Mouse (Mus musculus): ENCODE measurements around the gene Mvd.

Gene Mvd

DNA sequence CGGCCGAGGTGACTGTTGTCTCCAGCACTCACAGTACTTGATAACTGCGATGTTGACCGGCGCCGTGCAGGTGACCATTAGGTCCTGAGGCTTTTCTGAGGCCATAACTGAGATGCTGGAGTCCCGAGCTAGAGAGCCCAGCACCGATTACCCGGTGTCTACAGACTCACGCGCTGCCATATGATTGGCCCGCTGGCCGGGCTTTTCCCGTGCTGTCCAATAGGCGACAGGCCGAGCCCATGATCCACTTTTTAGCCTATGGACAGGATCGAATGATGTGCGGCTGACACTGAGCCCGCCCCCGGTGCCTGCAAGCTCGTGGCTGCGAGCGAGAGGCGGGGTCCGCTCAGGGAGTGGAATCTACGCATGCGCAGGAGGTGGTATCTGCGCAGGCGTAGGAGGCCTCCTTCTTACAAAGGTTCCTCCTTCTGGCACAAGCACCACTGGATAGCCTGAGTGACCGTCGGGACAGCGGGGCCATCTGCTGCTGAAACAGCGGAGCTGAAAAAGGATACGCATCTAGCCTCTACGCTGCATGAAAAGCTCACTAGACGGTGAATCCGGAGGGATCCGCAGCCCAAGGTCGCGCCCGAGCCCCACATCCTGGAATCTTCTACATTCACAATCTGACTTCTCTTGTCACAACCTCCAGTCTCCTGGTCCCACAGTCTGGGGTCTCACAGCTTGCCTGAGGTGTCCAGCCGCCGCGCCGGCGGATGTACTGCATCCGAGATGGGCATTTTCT, at the start of gene Mvd:
TSS of gene Mvd (minus strand) at position 161 of the 745 bp plus-strand sequence.
- DNase-seq (ENCODE audit: low spot score), result peak; percentile 94

DNA sequence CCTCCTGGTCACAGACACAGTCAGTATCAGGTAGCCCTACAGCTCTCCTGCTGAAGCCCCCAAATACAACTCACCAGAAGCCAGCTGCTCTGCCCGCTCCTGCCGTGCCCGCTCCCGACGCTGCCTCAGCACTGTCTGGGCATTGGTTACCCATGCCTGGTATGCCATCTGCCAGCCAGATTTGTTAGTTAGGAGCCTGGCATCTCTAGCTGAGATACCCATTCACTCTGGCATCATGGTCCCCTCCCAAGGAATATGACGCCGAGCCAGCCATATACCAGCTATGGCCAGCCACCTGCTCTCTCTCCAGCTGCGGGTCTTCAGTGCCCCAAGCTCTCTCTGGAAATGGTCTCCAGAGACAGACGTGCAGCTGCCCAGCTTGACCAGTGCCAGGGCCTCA, 45.2 kb upstream of the Mvd start:
- DNase-seq (ENCODE audit: low spot score), result no peak

DNA sequence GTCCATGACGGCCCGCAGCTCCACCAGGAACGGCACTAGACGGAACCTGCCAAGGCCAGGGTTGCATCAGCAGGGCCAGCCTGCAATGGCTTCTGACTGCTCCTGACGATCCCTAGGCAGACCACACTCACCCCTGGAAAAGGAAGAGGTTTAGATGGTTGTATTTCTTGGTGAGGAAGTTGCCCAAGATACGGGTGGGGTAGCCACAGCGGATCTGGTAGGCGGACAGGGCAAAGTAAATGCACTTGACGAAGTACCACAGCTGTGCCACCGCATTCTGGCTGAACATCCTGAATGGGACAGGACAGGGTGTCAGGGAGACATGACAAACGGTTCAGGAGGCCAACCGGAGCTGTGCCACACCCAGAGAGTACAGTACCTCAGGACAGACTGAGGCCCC, 41.6 kb upstream of the Mvd start:
- DNase-seq (ENCODE audit: low spot score), result no peak

- DNase-seq (ENCODE audit: low spot score), result no peak
Observed at GRCm38 (mm10) chr8:122483877-122484276, 40.7 kb upstream of the Mvd start.

DNA sequence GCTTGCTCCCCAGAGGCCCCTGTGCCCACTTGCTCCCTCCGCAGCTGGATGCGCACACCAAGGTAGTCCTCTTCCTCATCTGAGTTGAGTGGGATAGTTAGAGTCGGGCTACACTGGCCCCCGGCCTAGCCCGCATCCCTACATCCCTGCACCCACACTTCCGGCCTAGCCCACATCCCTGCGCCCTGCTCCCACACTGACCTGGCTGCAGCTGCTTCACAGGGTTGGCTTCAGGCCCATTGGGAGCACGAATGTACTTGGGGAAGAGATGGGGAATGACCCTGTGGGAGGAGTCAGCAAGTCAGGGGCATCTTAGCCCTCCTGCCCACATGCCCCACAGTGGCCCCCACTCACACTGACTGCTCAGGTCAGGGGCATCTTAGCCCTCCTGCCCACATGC, 39.2 kb upstream of the Mvd start:
- DNase-seq (ENCODE audit: low spot score), result no peak

GRCm38 (mm10) chr8:122475580-122476320, 32.5 kb upstream of the Mvd start, which contains the start of the genes Rnf166 and Ctu2:
Rnf166 (minus strand) TSS chr8:122476064.
Ctu2 (plus strand) TSS chr8:122476143.
- peak; percentile 97 for DNase-seq (ENCODE audit: low spot score)

DNA sequence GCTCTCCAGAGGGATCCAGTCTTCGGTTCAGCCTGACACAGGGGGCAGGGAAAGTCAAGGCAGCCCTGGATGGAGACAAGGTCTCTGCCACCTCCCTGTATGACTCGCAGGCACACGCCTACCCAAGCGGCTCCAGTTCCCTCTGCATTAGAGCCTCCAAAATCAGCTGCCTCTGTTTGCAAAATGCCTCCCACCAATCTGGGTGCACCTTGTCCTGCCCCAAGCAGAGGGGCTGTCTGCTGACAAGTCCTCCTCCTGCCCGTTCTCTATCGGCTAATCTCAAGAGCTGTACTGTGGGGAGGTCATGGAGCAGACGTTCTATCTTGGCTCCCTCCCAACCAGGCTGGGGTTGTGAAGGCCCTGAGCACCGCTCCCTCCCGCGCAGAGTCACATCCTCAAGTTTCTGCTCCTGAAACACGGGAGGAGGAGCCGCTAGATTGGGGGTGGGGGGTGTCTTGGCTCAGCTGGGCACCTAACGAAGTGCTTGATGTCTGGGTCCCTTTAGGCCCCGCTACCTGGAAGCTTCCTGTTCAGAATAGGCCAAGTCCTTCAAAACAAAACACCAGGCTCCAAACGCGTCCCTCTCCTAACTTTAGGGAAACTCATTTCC, 31.8 kb upstream of the Mvd start:
- DNase-seq (ENCODE audit: low spot score), result no peak

DNA sequence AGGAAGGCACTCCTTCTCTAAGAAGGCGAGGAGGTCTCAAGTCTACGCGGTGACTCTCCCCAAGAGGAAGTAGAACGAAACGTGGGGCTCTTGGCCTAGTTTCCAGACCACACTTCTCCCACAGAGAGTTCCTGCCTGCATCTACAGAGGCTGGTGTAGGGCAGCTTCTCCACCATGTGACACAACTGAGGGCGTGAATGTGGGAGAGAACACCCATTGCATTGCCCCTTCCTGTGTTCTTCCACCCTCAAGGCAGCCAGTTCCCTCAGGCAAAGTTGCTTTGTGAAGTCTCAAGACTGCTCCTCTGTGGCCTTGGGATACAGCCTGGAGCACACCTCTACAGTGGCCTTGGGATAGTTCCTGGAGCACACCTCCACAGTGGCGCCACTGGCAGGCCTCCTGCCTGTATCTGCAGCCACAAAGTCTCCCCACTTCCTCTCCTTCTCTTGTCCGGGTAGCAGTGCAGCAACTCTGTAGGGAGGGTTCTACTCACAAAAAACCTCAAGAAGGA, 30.7 kb upstream of the Mvd start:
- DNase-seq (ENCODE audit: low spot score), result no peak

DNA sequence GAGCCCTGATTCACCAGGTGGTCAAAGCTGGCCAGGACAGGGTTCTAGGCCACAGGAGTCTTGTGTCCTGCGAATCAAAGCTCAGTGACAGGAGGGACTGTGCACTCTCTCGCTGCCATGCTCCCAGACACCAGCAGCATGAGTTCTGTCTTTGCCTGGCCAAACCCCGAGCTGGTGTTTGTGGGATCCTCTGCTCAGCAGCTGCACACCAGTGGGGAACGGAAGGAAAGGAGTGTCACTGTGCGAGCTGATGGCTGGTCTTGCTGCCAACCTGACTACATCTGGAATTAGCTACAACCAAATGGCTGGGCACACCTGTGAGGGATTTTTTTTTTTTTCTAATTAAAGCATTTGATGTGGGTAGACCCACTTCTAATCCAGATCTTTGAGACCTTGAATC, 27.5 kb upstream of the Mvd start:
- no peak for DNase-seq (ENCODE audit: low spot score)

DNA sequence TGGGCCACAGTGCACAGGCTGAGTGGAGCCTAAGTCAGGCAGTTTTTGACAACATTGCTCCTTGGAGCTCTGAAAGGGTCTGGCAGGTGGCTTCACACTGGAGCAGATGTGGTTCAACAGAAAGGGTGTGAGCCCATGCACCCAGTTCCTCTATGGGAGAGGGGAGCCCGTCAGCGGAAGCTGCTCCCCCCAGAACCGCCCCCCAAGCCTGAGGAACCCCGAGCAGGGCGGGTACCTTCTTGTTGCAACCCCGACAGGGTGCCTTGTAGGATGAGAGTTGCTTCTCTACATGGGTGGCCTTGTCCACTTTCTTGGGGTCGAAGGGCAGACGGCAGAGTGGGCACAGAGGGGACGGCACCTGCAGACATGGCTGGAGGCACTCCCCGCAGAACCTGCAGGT, 26.7 kb upstream of the Mvd start:
- no peak for DNase-seq (ENCODE audit: low spot score)

DNA sequence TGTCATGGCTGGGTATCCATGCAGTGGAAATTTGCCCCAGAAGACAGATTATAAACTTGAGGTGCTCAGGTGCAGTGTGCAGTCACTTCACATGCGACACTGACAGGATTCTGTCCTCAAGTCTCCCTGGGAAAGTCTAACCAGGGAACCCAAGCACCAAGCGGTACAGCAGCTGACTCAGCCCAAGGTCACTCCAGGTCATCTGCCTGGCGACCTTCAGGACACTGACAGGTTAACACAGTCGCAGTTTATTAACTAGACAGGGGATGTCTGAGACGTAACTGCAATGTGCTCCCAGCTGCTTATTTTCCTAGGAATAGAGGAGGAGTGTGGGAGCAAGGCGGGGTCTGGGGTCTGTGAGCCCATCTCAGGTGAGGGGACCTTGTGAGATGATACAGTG, 26.2 kb upstream of the Mvd start:
- DNase-seq (ENCODE audit: low spot score), result no peak

- DNase-seq (ENCODE audit: low spot score), result no peak
Observed at GRCm38 (mm10) chr8:122467816-122468215, 24.6 kb upstream of the Mvd start.

- DNase-seq (ENCODE audit: low spot score), result no peak
Observed at GRCm38 (mm10) chr8:122464985-122465384, 21.8 kb upstream of the Mvd start.

DNA sequence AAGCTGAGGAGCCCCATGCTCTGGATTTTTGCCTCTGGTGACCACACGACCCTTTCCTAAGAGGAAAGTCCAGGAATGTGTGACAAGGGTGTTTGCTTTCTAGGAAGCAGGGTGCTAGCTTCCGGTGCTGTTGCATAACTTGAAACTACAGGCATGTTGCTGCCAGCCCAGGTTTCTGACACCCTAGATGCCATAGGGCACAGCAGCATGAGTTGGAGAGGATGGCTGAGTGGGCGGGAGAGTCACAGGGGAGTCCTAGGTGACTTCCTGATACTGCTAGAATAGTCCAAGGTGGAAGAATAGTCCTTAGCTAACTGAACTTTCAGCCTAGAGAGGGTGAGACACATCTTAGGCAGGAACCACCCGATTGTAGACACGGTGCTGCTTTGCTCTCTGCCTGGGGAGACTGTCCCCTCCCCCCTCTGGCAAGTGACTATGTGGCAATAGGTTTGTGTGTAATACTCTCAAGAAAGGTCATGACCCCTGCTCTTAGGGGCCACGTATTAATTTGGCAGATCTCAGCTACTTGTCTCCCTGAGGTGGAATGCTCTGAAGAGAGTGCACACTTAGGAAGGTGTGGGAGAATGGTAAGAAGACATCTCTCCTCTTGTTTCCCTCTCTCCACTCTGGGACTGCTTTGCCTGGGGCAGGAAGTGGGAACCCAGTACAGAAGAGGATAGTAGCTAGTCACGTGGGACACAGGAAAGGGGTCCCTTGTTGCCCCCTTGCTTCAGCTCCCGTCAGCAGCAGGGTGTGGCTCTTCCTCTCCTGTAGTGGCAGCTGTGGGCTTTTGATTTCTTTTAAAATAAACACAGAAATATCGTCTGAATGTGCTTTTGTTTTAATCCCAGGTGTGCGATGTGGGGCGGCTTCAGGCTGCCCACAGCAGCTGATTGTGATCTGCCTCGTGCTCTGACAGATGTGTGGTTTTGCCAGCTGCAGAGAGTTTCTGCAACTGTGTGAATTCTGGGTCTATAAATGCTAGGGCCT, 20.7 kb upstream of the Mvd start:
- no peak for DNase-seq (ENCODE audit: low spot score)

DNA sequence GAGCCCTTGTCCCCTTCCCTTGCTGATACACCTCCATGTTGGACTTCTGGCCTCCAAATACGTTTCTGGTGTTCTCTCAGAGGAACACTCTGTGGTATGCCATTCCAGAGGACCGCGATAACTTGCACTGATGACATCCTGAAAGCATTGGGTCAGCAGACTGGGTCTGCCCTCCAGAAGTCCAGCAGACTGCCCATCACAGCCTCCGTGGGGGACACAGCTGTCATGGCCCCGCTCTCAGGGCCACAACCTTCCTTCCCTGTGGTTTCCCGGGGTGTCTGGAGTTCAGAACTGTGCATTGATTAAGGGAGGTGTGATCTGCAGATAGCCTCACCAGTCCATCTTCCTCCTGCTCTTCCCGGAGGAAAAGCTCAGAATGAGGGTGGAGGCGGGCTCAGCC, 19.3 kb upstream of the Mvd start:
- DNase-seq (ENCODE audit: low spot score), result no peak

GRCm38 (mm10) chr8:122461473-122462148, 18.4 kb upstream of the Mvd start:
- DNase-seq (ENCODE audit: low spot score), result no peak

GRCm38 (mm10) chr8:122460524-122461472, 17.6 kb upstream of the Mvd start, which contains the start of gene Snai3:
Snai3 (minus strand) TSS chr8:122460733.
- DNase-seq (ENCODE audit: low spot score), result peak; percentile 45

GRCm38 (mm10) chr8:122459990-122460389, 16.8 kb upstream of the Mvd start:
- DNase-seq (ENCODE audit: low spot score), result no peak

GRCm38 (mm10) chr8:122459218-122459900, 16.1 kb upstream of the Mvd start:
- DNase-seq (ENCODE audit: low spot score), result no peak
